8 mouse cellular contexts compared by ENCODE assay signal in genomic region chr1:181860659-181861058, GRCm38 (mm10). TPM values are rescaled to one million over a fixed set of nuclear protein-coding genes. Genes with fewer than 3 reads are reported as not detected.
DNase-seq lines count a peak whose midpoint lies in the region; ATAC-seq and TF ChIP-seq lines count a peak whose summit lies in the region.

No protein-coding gene starts in this region.

- no peak overlapping the region for H3K4me3 ChIP-seq in intestine, embryonic 15.5 days (replicated peaks)
- H3K4me3 ChIP-seq in lung, adult 2 months (replicated peaks; ENCODE audit: extremely low read depth, low read depth, low read length): peak overlapping the region; percentile 13

- ATAC-seq in intestine, embryonic 15.5 days: peak; percentile 48
- ATAC-seq in cerebellum, adult (ENCODE audit: insufficient number of reproducible peaks, low FRiP score, low TSS enrichment): no peak

- no peak overlapping the region for H3K4me2 ChIP-seq in intestine, embryonic 15.5 days (replicated peaks)

- H3K4me1 ChIP-seq in intestine, embryonic 15.5 days (replicated peaks): peaks cover 11% of the 10 kb centered on the region; the same call in 1 of the 2 replicates
- H3K4me1 ChIP-seq in lung, adult 2 months (ENCODE audit: control insufficient read depth, insufficient read depth, low read length): peaks cover 12% of the 10 kb centered on the region

- peak overlapping the region; percentile 72; the same call in 1 of the 2 replicates for H3K27ac ChIP-seq in intestine, embryonic 15.5 days

- TF ChIP-seq CTCF in lung, adult 2 months (IDR thresholded peaks at IDR 0.05; ENCODE audit: insufficient read depth, low read length): no peak

- DNase-seq in B cell, adult 2 months: peak; percentile 88 to 91
- peak; percentile 80 for DNase-seq in NIH3T3 (ENCODE audit: low read depth)
- DNase-seq in fibroblast of lung, adult 2 months (ENCODE audit: low read depth): peak; percentile 76
- DNase-seq in lung, adult 2 months: peak; percentile 77
- peak; percentile 85 to 86 for DNase-seq in spleen, postnatal 4 days (ENCODE audit: low spot score in 2 of 2)
- DNase-seq in cerebellum, adult 11 months: no peak

- H3K27me3 ChIP-seq in intestine, embryonic 15.5 days (replicated peaks): no peaks in the 10 kb centered on the region

- 7% methylated on average over 5 of the region's 5 CpGs for WGBS in intestine, embryonic 15.5 days
- WGBS in lung, adult 2 months: 4% methylated on average over 5 of the region's 5 CpGs

- no peaks in the 10 kb centered on the region for H3K36me3 ChIP-seq in intestine, embryonic 15.5 days

- no peak overlapping the region for H3K9ac ChIP-seq in intestine, embryonic 15.5 days

- peak; percentile 77; the same call in 1 of the 2 replicates for TF ChIP-seq POLR2A in lung, adult 2 months (IDR thresholded peaks at IDR 0.05; ENCODE audit: borderline replicate concordance, extremely low read depth, low read depth, low read length)

- no peaks in the 10 kb centered on the region for H3K9me3 ChIP-seq in intestine, embryonic 15.5 days

RNA-seq across cellular contexts. Expression of gene Lbr, which starts 17.8 kb away (rescaled TPM):
- 138 and 156 TPM in 2 replicates for polyA plus RNA-seq in intestine, embryonic 15.5 days (2015; fragmentation: Nextera tagmentation; extraction: Ambion mirVana)
- 24.3 and 30.0 TPM in 2 replicates for polyA plus RNA-seq in lung, adult 2 months (2012; rRNA removed)
